Mouse (Mus musculus) embryonic facial prominence, embryonic 13.5 days (tissue): ENCODE results near the gene Pigx. TPM values are rescaled to one million over a fixed set of nuclear protein-coding genes. Genes with fewer than 3 reads are reported as not detected.

Experiments
- polyA plus RNA-seq: library from polyadenylated mRNA; unstranded; fragments of >200 nt; fragmentation: Nextera tagmentation; extraction: Ambion mirVana; gene quantifications from 2 replicates; pipeline ENCODE4 v1.2.1, GENCODE M21; 2015

The Pigx gene
- polyA plus RNA-seq, 1 experiment from 2014 or later, result 127 TPM

Other genes with a start within 250 kb of the Pigx start
- gene Meltf, start 220.9 kb downstream of the Pigx start, polyA plus RNA-seq, result 1.3 and 3.7 TPM in 2 replicates
- 0.39 and 0.96 TPM in 2 replicates for gene Pigz, start 165.9 kb downstream of the Pigx start, polyA plus RNA-seq
- 89.1 and 94.0 TPM in 2 replicates for gene 0610012G03Rik, start 151.2 kb downstream of the Pigx start, polyA plus RNA-seq
- 143 and 144 TPM in 2 replicates for gene Ncbp2, start 151.2 kb downstream of the Pigx start, polyA plus RNA-seq
- gene Senp5, start 96.5 kb downstream of the Pigx start, polyA plus RNA-seq, result 16.4 and 17.1 TPM in 2 replicates
- 32.3 and 33.6 TPM in 2 replicates for gene Pak2, start 20.4 kb downstream of the Pigx start, polyA plus RNA-seq
- gene Cep19, start 60 bp upstream of the Pigx start, polyA plus RNA-seq, result 25.9 and 32.5 TPM in 2 replicates
- 13.0 and 13.4 TPM in 2 replicates for gene Nrros, start 65.9 kb upstream of the Pigx start, polyA plus RNA-seq
- not detected in 2 replicates for gene Bex6, start 80.1 kb upstream of the Pigx start, polyA plus RNA-seq
- gene Fbxo45, start 147.4 kb upstream of the Pigx start, polyA plus RNA-seq, result 7.3 and 11.0 TPM in 2 replicates
- 21.3 and 23.4 TPM in 2 replicates for gene Wdr53, start 147.5 kb upstream of the Pigx start, polyA plus RNA-seq
- gene Smco1, start 171.7 kb upstream of the Pigx start, polyA plus RNA-seq, result 0.18 TPM in 1 of 2 replicates, not detected in the other
- gene Rnf168, start 177.7 kb upstream of the Pigx start, polyA plus RNA-seq, result 40.3 and 41.6 TPM in 2 replicates
- 32.3 and 34.5 TPM in 2 replicates for gene Ubxn7, start 232.5 kb upstream of the Pigx start, polyA plus RNA-seq